In the genomic region with DNA sequence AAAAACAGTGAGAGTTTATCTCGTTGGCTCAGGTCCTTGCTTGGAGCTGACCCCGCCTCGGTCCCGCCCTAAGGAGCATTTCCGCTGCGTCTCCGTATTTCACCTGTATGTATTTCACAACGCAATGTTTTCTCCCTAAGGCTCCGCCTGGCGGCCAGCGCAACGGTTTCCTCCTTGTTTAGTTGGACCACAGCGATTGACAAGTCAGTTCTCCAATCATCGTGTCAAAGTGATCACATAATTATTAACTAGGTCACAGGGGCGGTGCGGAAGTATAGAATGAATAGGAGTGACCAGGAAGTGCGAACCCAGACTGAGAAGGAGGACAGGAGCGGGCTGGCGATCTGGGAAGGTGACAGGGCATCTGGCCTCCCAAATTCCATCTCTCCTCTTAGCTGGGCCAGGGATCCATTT, we compare ENCODE assay signal across 8 mouse cellular contexts. TPM values are rescaled to one million over a fixed set of nuclear protein-coding genes. Genes with fewer than 3 reads are reported as not detected.
A peak's percentile ranks its signal among the peaks of the same experiment; 100 is the strongest.
DNase-seq lines count a peak whose midpoint lies in the region; ATAC-seq lines count a peak whose summit lies in the region.

A gene (plus strand): TSS at position 125 of the 414 bp plus-strand sequence.

- H3K9ac ChIP-seq in hindbrain, embryonic 12.5 days = peak within 1 kb of the TSS; percentile 61

- 0 out of 2 replicates have a peak, but pooled peaks cover 7% of the 10 kb centered on the region for H3K36me3 ChIP-seq in hindbrain, embryonic 12.5 days

- peak within 1 kb of the TSS; percentile 44 for H3K4me3 ChIP-seq in hindbrain, embryonic 12.5 days

- WGBS in hindbrain, embryonic 12.5 days = under 1% methylated on average over 19 of the region's 19 CpGs

- peak; percentile 98 for DNase-seq in NIH3T3 (ENCODE audit: low read depth)
- DNase-seq in cerebellum, postnatal 10 days = peak; percentile 96 to 97
- peak; percentile 77 to 80 for DNase-seq in frontal cortex, postnatal 10 days (ENCODE audit: low spot score in 2 of 2)
- peak; percentile 73 to 88 for DNase-seq in layer of hippocampus, postnatal 14 days (ENCODE audit: low spot score in 2 of 2)
- DNase-seq in lung, postnatal 14 days = peak; percentile 94
- peak; percentile 96 for DNase-seq in retina, adult 2 months (ENCODE audit: low read depth, low spot score)
- DNase-seq in thymus, postnatal 36 days = peak; percentile 87 to 90

- H3K4me2 ChIP-seq in hindbrain, embryonic 12.5 days (replicated peaks) = peak within 1 kb of the TSS; percentile 65

- H3K27ac ChIP-seq in hindbrain, embryonic 12.5 days = peak within 1 kb of the TSS; percentile 5; the same call in 1 of the 2 replicates

- peaks cover 20% of the 10 kb centered on the region for H3K4me1 ChIP-seq in hindbrain, embryonic 12.5 days

- H3K27me3 ChIP-seq in hindbrain, embryonic 12.5 days = no peaks in the 10 kb centered on the region

- no peaks in the 10 kb centered on the region for H3K9me3 ChIP-seq in hindbrain, embryonic 12.5 days (replicated peaks)

- peak; percentile 80 for ATAC-seq in hindbrain, embryonic 12.5 days (ENCODE audit: low FRiP score)

RNA-seq across cellular contexts. Expression of the gene that starts here (rescaled TPM):
- 89.7 and 91.3 TPM in 2 replicates for polyA plus RNA-seq in hindbrain, embryonic 12.5 days (2016; fragmentation: Nextera tagmentation; extraction: Ambion mirVana)
- 10 to 100 TPM; 23.1 to 25.0 TPM for total RNA-seq in layer of hippocampus, postnatal 14 days (2021)

Comparison
In these comparisons a context has a peak if more than half of its experiments do, and no peak if none do; other contexts are left out.
1. Peak in every context shown above with its lines: DNase-seq, ATAC-seq, H3K4me3 ChIP-seq and H3K27ac ChIP-seq.